Comparison of ENCODE assay signal across 8 mouse cellular contexts in genomic region chr10:39501977-39502706, GRCm38 (mm10).
DNase-seq lines count a peak whose midpoint lies in the region; ATAC-seq and TF ChIP-seq lines count a peak whose summit lies in the region.

No protein-coding gene starts in this region.

- no peak overlapping the region for H3K9ac ChIP-seq in hindbrain, embryonic 11.5 days (ENCODE audit: low read depth, low read length)
- no peak overlapping the region for H3K9ac ChIP-seq in forebrain, embryonic 12.5 days
- no peak overlapping the region for H3K9ac ChIP-seq in limb, embryonic 14.5 days (ENCODE audit: low read depth, low read length, severe bottlenecking)

- 0 out of 2 replicates have a peak, but pooled peaks cover 3% of the 10 kb centered on the region for H3K36me3 ChIP-seq in hindbrain, embryonic 10.5 days
- H3K36me3 ChIP-seq in hindbrain, embryonic 11.5 days (ENCODE audit: control insufficient read depth, insufficient read depth, low read length), result no peaks in the 10 kb centered on the region
- no peaks in the 10 kb centered on the region for H3K36me3 ChIP-seq in forebrain, embryonic 12.5 days (replicated peaks)
- H3K36me3 ChIP-seq in limb, embryonic 14.5 days (ENCODE audit: control insufficient read depth, insufficient read depth, low read length), result no peaks in the 10 kb centered on the region

- TF ChIP-seq POLR2A in limb, embryonic 14.5 days (IDR thresholded peaks at IDR 0.05; ENCODE audit: borderline replicate concordance, extremely low read depth, insufficient read depth, insufficient read length), result no peak

- H3K9me3 ChIP-seq in hindbrain, embryonic 10.5 days, result no peaks in the 10 kb centered on the region
- H3K9me3 ChIP-seq in hindbrain, embryonic 11.5 days (ENCODE audit: control insufficient read depth, low read length), result no peaks in the 10 kb centered on the region
- H3K9me3 ChIP-seq in forebrain, embryonic 12.5 days, result no peaks in the 10 kb centered on the region
- no peaks in the 10 kb centered on the region for H3K9me3 ChIP-seq in limb, embryonic 14.5 days (ENCODE audit: control insufficient read depth, low read length)

- no peak for DNase-seq in hindbrain, embryonic 10.5 days (ENCODE audit: low spot score)
- no peak for DNase-seq in hindbrain, embryonic 11.5 days (ENCODE audit: low spot score)
- DNase-seq in adrenal gland, adult (ENCODE audit: inconsistent age in 2 of 2, low spot score in 1 of 2), result peak; percentile 56 to 86
- peak; percentile 90 for DNase-seq in heart, postnatal 4 days
- peak; percentile 61 for DNase-seq in limb, embryonic 14.5 days (ENCODE audit: low spot score)
- DNase-seq in ovary, postnatal 14 days (ENCODE audit: low spot score), result peak; percentile 54
- DNase-seq in spleen, postnatal 4 days (ENCODE audit: low spot score in 2 of 2), result no peak

- H3K27ac ChIP-seq in hindbrain, embryonic 10.5 days, result peak overlapping the region; percentile 23; the same call in 1 of the 2 replicates
- H3K27ac ChIP-seq in hindbrain, embryonic 11.5 days (ENCODE audit: low read depth, low read length), result no peak overlapping the region
- peak overlapping the region; percentile 83 for H3K27ac ChIP-seq in forebrain, embryonic 12.5 days
- H3K27ac ChIP-seq in limb, embryonic 14.5 days (replicated peaks; ENCODE audit: low read depth, low read length), result 0 out of 2 replicates have a peak overlapping the region, but pooled peaks have one; percentile 4

- no peak for ATAC-seq in hindbrain, embryonic 11.5 days (ENCODE audit: low FRiP score)
- ATAC-seq in forebrain, embryonic 12.5 days (ENCODE audit: low FRiP score), result peak; percentile 52; the same call in 1 of the 2 replicates
- ATAC-seq in limb, embryonic 14.5 days (ENCODE audit: low FRiP score, low read depth), result peak; percentile 28; the same call in 1 of the 2 replicates

- peaks cover 60% of the 10 kb centered on the region for H3K4me1 ChIP-seq in hindbrain, embryonic 10.5 days (replicated peaks)
- H3K4me1 ChIP-seq in hindbrain, embryonic 11.5 days (replicated peaks; ENCODE audit: control insufficient read depth, insufficient read depth, low read length), result peaks cover 11% of the 10 kb centered on the region
- H3K4me1 ChIP-seq in forebrain, embryonic 12.5 days, result peaks cover 73% of the 10 kb centered on the region
- peaks cover 41% of the 10 kb centered on the region for H3K4me1 ChIP-seq in limb, embryonic 14.5 days (ENCODE audit: control insufficient read depth, insufficient read depth, low read length)

- no peak overlapping the region for H3K4me2 ChIP-seq in hindbrain, embryonic 11.5 days (replicated peaks; ENCODE audit: low read depth, low read length)
- H3K4me2 ChIP-seq in forebrain, embryonic 12.5 days, result no peak overlapping the region
- H3K4me2 ChIP-seq in limb, embryonic 14.5 days (replicated peaks; ENCODE audit: low read depth, low read length, severe bottlenecking), result no peak overlapping the region

- no peak overlapping the region for H3K4me3 ChIP-seq in hindbrain, embryonic 10.5 days
- H3K4me3 ChIP-seq in hindbrain, embryonic 11.5 days (ENCODE audit: low read depth, low read length), result no peak overlapping the region
- H3K4me3 ChIP-seq in forebrain, embryonic 12.5 days (replicated peaks), result no peak overlapping the region
- no peak overlapping the region for H3K4me3 ChIP-seq in limb, embryonic 14.5 days (replicated peaks; ENCODE audit: low read length)

- WGBS in hindbrain, embryonic 10.5 days, result 91% methylated on average over 13 of the region's 13 CpGs
- 88% methylated on average over 13 of the region's 13 CpGs for WGBS in hindbrain, embryonic 11.5 days
- 66% methylated on average over 13 of the region's 13 CpGs for WGBS in forebrain, embryonic 12.5 days
- WGBS in limb, embryonic 14.5 days, result 62% methylated on average over 13 of the region's 13 CpGs

- H3K27me3 ChIP-seq in hindbrain, embryonic 10.5 days (ENCODE audit: insufficient read depth, poor library complexity, severe bottlenecking), result no peaks in the 10 kb centered on the region
- H3K27me3 ChIP-seq in hindbrain, embryonic 11.5 days (ENCODE audit: control insufficient read depth, insufficient read depth, low read length), result no peaks in the 10 kb centered on the region
- H3K27me3 ChIP-seq in forebrain, embryonic 12.5 days, result no peaks in the 10 kb centered on the region
- no peaks in the 10 kb centered on the region for H3K27me3 ChIP-seq in limb, embryonic 14.5 days (ENCODE audit: control insufficient read depth, insufficient read depth, low read length)

Comparison
In these comparisons a context has a peak if more than half of its experiments do, and no peak if none do; other contexts are left out.
1. DNase-seq: peak in adrenal gland, adult (2 of 2), heart, postnatal 4 days (single experiment), limb, embryonic 14.5 days (single experiment) and ovary, postnatal 14 days (single experiment); none in hindbrain, embryonic 10.5 days (single experiment), hindbrain, embryonic 11.5 days (single experiment) and spleen, postnatal 4 days (0 of 2).